Mouse (Mus musculus): Measurements from ENCODE around the gene Gm26938. TPM values are rescaled to one million over a fixed set of nuclear protein-coding genes. Genes with fewer than 3 reads are reported as not detected.

Gene Gm26938
- total RNA-seq (2021), result not detected
- long read RNA-seq, experiment 1, result 0 reads
- long read RNA-seq, experiment 2, result 0 reads

GRCm38 (mm10) chr5:139826357-139827055 lies at the start of gene Gm26938, which contains the start of gene Psmg3:
TSS of gene Gm26938 (minus strand) at chr5:139826407.
TSS of gene Psmg3 (minus strand) at chr5:139826885.
- DNase-seq, result peak; percentile 89 to 98

GRCm38 (mm10) chr5:139871526-139871925 lies 45.3 kb upstream of the Gm26938 start:
- DNase-seq, result no peak

- no peak for DNase-seq
Measured at GRCm38 (mm10) chr5:139870886-139871285, 44.7 kb upstream of the Gm26938 start.

- DNase-seq, result peak; percentile 51 to 77
Measured at GRCm38 (mm10) chr5:139862759-139863158, 36.6 kb upstream of the Gm26938 start.

GRCm38 (mm10) chr5:139860328-139861104 lies 34.3 kb upstream of the Gm26938 start:
- DNase-seq, result no peak

- DNase-seq, result no peak
Measured at GRCm38 (mm10) chr5:139849626-139850320, 23.6 kb upstream of the Gm26938 start.

- no peak for DNase-seq
Measured at GRCm38 (mm10) chr5:139839142-139839541, 12.9 kb upstream of the Gm26938 start.

- DNase-seq, result peak; percentile 35 to 87
Measured at GRCm38 (mm10) chr5:139838476-139838892, 12.3 kb upstream of the Gm26938 start.

GRCm38 (mm10) chr5:139835706-139836105 lies 9.5 kb upstream of the Gm26938 start:
- DNase-seq, result no peak

- DNase-seq, result no peak
Measured at GRCm38 (mm10) chr5:139832125-139832524, 5.9 kb upstream of the Gm26938 start.

- DNase-seq, result peak in 1 of 2 experiments; percentile 22
Measured at GRCm38 (mm10) chr5:139830734-139831133, 4.5 kb upstream of the Gm26938 start.

GRCm38 (mm10) chr5:139829384-139829783 lies 3.2 kb upstream of the Gm26938 start:
- no peak for DNase-seq

- DNase-seq, result no peak
Measured at GRCm38 (mm10) chr5:139827593-139827992, 1.4 kb upstream of the Gm26938 start.

GRCm38 (mm10) chr5:139825947-139826346 lies 260 bp downstream of the Gm26938 start:
- no peak for DNase-seq

- DNase-seq, result no peak
Measured at GRCm38 (mm10) chr5:139824531-139824930, 1.7 kb downstream of the Gm26938 start.

GRCm38 (mm10) chr5:139821466-139822459 lies 4.4 kb downstream of the Gm26938 start:
- no peak for DNase-seq

GRCm38 (mm10) chr5:139819538-139820181 lies 6.5 kb downstream of the Gm26938 start, which contains the start of gene Tmem184a:
TSS of gene Tmem184a (minus strand) at chr5:139819917.
- no peak for DNase-seq

GRCm38 (mm10) chr5:139818801-139819200 lies 7.4 kb downstream of the Gm26938 start:
- DNase-seq, result peak in 1 of 2 experiments; percentile 60

- no peak for DNase-seq
Measured at GRCm38 (mm10) chr5:139818056-139818455, 8.2 kb downstream of the Gm26938 start.

GRCm38 (mm10) chr5:139817292-139817691 lies 8.9 kb downstream of the Gm26938 start:
- no peak for DNase-seq

- no peak for DNase-seq
Measured at GRCm38 (mm10) chr5:139816445-139816844, 9.8 kb downstream of the Gm26938 start.
